Mouse (Mus musculus) testis, adult 2 months (tissue): Measurements from ENCODE around the gene Map3k20.

Experiments used
- CTCF ChIP-seq: fragments of 200-500 bp; IDR thresholded peaks from 2 replicates; pipeline ENCODE4 v1.5.1; 2012; ENCODE audit warnings: low read depth, mild to moderate bottlenecking, inconsistent platforms, low read length, moderate library complexity; ENCODE audit not compliant: control insufficient read depth, insufficient read depth, insufficient replicate concordance
- POLR2A ChIP-seq: fragments of 200-500 bp; IDR thresholded peaks from 2 replicates; pipeline ENCODE4 v1.6.1; 2012; ENCODE audit warnings: low read depth, mild to moderate bottlenecking, inconsistent platforms, low read length, moderate library complexity; ENCODE audit not compliant: control insufficient read depth

DNA sequence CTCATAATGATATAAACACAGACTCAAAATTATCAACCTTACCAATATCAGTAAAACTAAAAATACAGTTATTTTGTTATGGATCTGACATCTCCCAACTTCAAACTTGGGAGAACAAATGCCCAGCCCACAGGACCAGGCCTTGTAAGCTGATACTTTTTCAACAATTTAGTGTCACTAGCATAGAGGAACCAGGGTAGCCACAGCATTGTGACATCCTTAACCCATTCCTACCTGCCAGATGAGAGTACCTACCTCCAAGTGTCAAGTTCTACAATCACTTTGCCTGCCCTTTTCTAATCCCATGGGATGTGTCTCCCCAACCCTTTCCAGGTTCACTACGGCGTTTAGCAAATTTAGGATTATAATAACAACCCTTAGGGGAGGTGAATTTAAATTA, 47.0 kb upstream of the Map3k20 start:
- TF ChIP-seq POLR2A (no peak), CTCF (no peak)
